Mouse (Mus musculus) lung, postnatal 14 days (tissue): ENCODE measurements at regions not wholly inside any gene's neighbourhood (a gene's known extent, or its start where the extent isn't known, plus 50 kb on each side); places are given as distances from the start of the nearest gene placed in this dataset.

Experiments used
- DNase-seq: peaks from one replicate; pipeline ENCODE4 v3.0.0; 2021

GRCm38 (mm10) chr15:56128029-56128428 is 1349.4 kb downstream of the Slc22a22 start:
- DNase-seq, result no peak

DNA sequence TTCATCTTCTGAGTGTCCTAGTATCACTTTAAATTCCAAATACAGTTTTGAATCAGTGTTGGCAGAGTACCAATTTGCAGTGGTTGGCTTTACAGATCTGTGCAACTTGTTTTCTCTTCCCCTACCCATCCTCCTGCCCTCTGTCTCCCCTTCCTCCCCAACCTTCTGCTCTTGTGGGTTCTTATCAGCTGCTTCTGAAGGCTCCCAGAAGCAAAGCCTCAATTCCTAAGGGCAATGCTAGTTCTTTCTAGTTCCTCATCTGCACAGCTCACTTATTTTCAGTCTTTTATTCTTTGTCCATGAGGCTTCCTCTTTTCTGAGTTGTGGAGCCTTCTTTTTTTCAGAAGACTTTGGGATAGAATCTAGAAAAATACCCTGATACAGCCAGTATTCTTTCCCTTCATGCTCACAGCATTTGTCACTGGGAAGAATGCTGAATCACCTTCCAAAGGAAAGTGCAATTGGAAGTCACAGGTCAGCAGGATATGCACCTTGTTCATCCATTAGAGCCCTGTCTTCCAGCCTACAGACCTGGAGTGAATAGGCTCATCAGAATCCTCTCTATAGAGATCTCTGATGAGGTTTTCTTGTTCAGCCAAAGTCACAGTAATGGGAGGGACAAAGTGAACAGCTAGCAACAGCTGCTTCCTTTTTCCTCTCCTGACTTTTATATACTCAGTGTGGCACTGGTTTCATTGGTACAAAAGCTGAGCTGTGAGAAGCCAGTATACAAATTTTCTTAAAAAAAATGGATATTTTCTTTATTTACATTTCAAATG is 1357.9 kb downstream of the Slc22a22 start:
- DNase-seq, result no peak

DNA sequence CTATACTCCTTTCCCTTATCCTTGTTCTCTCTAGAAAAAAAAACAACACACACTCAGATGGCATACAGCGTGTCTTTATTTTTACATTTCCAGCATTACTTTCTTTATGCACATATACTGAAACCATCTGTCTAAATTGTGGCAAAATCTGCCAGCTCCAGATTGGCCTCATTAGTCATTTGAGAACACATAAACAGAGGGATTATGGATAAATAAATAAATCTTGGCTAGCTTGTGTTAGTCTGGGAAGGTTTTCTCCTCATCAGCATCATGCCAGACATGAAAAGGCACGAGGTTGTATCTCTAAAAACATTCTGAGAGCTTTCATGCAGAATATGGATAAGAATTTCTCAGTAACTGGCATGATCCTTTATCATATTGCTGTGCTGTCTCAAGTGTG is 1369.1 kb downstream of the Slc22a22 start:
- no peak for DNase-seq

- no peak for DNase-seq
Measured at GRCm38 (mm10) chr15:56107719-56108118, 1369.7 kb downstream of the Slc22a22 start.

DNA sequence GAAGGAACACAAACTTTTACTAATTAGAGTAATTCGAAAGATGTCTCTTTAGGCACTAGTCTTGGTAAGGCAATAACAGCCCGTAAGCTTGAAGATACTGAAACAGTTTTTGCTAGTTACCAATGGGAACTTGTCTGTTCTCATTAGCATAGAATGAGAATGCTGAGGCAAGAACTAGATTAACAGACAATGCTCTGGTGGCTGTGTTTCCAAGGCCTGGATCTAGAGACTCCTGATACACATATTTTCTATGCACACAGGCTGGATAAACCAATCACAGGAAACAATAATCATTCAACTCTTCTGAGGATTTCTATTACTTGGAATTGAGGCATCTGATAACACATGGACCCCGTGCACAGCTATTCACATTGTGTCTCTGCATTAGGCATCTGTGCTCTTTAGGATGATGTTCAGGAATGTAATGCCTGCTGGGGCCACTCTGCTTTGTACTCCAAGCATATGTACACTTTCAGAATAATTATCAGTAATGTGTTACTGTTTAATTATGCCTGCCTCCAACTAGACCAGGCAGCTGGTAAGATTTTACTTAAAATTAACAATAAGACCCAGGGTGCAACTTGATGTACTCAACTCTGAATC is 1377.2 kb downstream of the Slc22a22 start:
- no peak for DNase-seq

GRCm38 (mm10) chr15:56077838-56078567 is 1399.4 kb downstream of the Slc22a22 start:
- DNase-seq, result no peak

GRCm38 (mm10) chr15:56077081-56077480 is 1400.3 kb downstream of the Slc22a22 start:
- no peak for DNase-seq

GRCm38 (mm10) chr15:56076680-56077079 is 1400.7 kb downstream of the Slc22a22 start:
- DNase-seq, result no peak

GRCm38 (mm10) chr15:56069511-56069910 is 1407.9 kb downstream of the Slc22a22 start:
- no peak for DNase-seq

- DNase-seq, result no peak
Measured at GRCm38 (mm10) chr15:56067214-56067613, 1410.2 kb downstream of the Slc22a22 start.

DNA sequence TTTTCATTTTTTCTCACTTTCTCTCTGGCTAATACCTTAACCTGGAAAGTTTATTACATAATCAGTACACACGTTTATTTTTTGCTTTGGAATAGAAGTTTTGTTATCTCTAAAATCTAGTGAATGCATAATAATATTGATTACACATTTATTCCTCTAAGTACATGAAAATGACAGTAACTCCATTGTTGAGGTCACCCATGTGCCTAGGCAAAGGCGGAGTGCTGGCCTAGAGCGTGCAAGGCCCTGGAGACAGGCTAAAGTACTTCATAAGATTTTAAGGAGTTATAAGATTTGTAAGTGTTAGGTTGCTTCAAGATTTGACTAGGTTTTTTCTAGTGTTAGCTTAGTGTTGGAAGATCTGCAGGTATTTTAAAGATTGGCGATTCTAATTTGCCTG is 1410.9 kb downstream of the Slc22a22 start:
- no peak for DNase-seq

- no peak for DNase-seq
Measured at GRCm38 (mm10) chr15:56065872-56066534, 1411.4 kb downstream of the Slc22a22 start.

GRCm38 (mm10) chr15:56062576-56062975 is 1414.8 kb downstream of the Slc22a22 start:
- DNase-seq, result no peak

GRCm38 (mm10) chr15:56061326-56061725 is 1416.1 kb downstream of the Slc22a22 start:
- DNase-seq, result no peak

GRCm38 (mm10) chr15:56050716-56051115 is 1426.7 kb downstream of the Slc22a22 start:
- DNase-seq, result no peak

- DNase-seq, result no peak
Measured at GRCm38 (mm10) chr15:56047832-56048231, 1429.6 kb downstream of the Slc22a22 start.

- DNase-seq, result peak; percentile 78
Measured at GRCm38 (mm10) chr15:56046679-56047532, 1430.5 kb downstream of the Slc22a22 start.

DNA sequence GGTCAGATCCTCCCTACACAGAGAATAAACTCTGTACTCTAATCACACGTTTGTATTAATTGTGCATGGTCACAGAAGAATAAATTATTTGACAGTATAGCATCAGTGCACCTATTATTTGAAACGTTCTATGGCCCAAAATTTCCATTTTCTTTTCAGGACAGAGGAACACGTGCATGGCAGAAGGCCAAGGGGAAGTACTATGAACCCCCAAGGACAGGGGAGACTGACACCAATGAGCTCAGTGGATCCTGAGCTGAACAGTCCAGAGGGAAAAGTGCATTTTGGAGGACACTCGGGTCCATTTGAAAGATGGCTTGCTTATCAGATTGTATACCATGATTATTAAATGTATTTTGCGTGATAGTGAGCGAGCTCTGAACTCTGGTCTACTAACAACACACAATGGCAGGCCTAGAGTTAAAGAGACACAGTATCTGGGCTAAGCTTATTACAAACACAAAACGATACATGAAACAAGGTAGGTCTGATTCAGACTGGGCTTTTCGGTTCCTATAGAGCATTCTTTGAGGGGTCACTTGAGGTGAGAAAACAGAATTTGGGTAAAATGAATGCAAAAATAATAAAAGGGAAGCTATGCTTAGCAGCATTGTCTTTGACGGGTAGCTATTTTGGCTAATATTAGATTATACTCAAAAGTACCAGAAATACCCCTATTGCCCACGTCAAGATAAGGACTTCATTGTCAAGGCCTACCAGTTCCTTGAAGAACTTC is 1431.7 kb downstream of the Slc22a22 start:
- DNase-seq, result no peak

GRCm38 (mm10) chr15:56043282-56043681 is 1434.1 kb downstream of the Slc22a22 start:
- DNase-seq, result no peak

- DNase-seq, result no peak
Measured at GRCm38 (mm10) chr15:56042449-56042848, 1435.0 kb downstream of the Slc22a22 start.

DNA sequence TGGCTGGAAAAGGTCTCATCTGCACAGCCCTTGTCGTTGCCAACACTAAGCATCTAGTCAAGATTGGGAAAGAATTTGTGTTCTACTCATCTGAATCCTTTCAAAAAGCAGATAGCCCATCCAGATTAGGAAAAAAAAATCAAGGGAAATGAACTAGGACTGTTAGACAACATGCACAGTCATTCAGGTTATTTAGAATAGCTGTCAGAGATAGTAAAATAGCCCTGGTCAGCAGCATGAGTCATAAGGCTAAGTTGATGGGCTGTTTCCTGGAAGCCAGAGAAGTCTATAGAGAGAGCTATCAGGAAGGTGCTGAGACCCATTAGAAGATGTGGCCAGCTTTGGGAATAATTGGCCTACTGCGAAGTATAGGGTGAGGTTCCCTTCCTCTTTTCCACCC is 1447.4 kb downstream of the Slc22a22 start:
- DNase-seq, result no peak
